Mouse (Mus musculus) hindbrain, postnatal 0 days (tissue): ENCODE results near the gene Mapk1ip1. TPM values are rescaled to one million over a fixed set of nuclear protein-coding genes. Genes with fewer than 3 reads are reported as not detected.

Experiments
- ATAC-seq: fragments of 200-750 bp; cut with Nextera tagmentation; 2 replicates; pipeline ENCODE4 v1.8.0; 2017; ENCODE audit warnings: mild to moderate bottlenecking, moderate TSS enrichment, moderate library complexity
- DNase-seq: peaks from one replicate; pipeline ENCODE4 v3.0.0-alpha.2; 2015; ENCODE audit warnings: low spot score
- H3K27ac ChIP-seq: fragments of 300-500 bp; sonication (generic); 2 replicates; pipeline ENCODE4 v1.5.1; 2014; ENCODE audit warnings: mild to moderate bottlenecking
- H3K27me3 ChIP-seq: fragments of 300-500 bp; sonication (generic); 2 replicates; pipeline ENCODE4 v1.6.1; 2014; ENCODE audit warnings: low read length, mixed read lengths; ENCODE audit not compliant: insufficient read depth
- H3K36me3 ChIP-seq: fragments of 300-500 bp; sonication (generic); 2 replicates; pipeline ENCODE4 v1.6.1; 2014; ENCODE audit warnings: low read length, mixed read lengths; ENCODE audit not compliant: insufficient read depth
- H3K4me1 ChIP-seq: fragments of 300-500 bp; sonication (generic); 2 replicates; pipeline ENCODE4 v1.6.1; 2014; ENCODE audit warnings: antibody characterized with exemption, low read length, mixed read lengths; ENCODE audit not compliant: insufficient read depth
- H3K4me2 ChIP-seq: fragments of 300-500 bp; sonication (generic); 2 replicates; pipeline ENCODE4 v1.6.1; 2014; ENCODE audit warnings: low read depth, mild to moderate bottlenecking, low read length, moderate library complexity, mixed read lengths
- H3K4me3 ChIP-seq: fragments of 300-500 bp; sonication (generic); 2 replicates; pipeline ENCODE4 v1.5.1; 2014; ENCODE audit warnings: low read length
- H3K9ac ChIP-seq: fragments of 300-500 bp; sonication (generic); replicated peaks from 2 replicates; pipeline ENCODE4 v1.6.1; 2014; ENCODE audit warnings: mild to moderate bottlenecking, low read length, moderate library complexity, mixed read lengths
- H3K9me3 ChIP-seq: fragments of 300-500 bp; sonication (generic); 2 replicates; pipeline ENCODE4 v1.6.1; 2016; ENCODE audit warnings: low read length, mixed read lengths
- CTCF ChIP-seq: IDR thresholded peaks from 2 replicates; pipeline ENCODE4 v1.5.1; 2016; ENCODE audit warnings: antibody characterized with exemption, control low read depth, low read depth
- WGBS: fragments of 180-500 bp; shearing (Covaris S2); extraction: QIAGEN DNeasy Blood & Tissue Kit; methylation state at CpG from one replicate; pipeline ENCODE4 v1.1.7; 2014; 5-methylcytosine and 5-hydroxymethylcytosine counted together
- polyA plus RNA-seq: library from polyadenylated mRNA; unstranded; fragments of >200 nt; fragmentation: Nextera tagmentation; extraction: Ambion mirVana; gene quantifications from 2 replicates; pipeline ENCODE4 v1.2.1, GENCODE M21; 2015
- total RNA-seq: library from RNA; depleted of rRNA; stranded (reverse); fragments of >200 nt; gene quantifications from 2 replicates; pipeline ENCODE4 v1.2.3, GENCODE M21; 2014

Gene Mapk1ip1
- total and polyA plus RNA-seq, 2 experiments from 2014 or later: 30.6 to 46.1 TPM

GRCm38 (mm10) chr7:138840594-138841021, 5.5 kb downstream of the Mapk1ip1 start:
- Histone ChIP-seq H3K9me3 (no peaks in the 10 kb centered on the region), H3K36me3 (no peaks in the 10 kb centered on the region; the same call in 1 of the 2 replicates), H3K4me3 (no peak overlapping the region), H3K4me1 (peaks cover 19% of the 10 kb centered on the region), H3K27ac (no peak overlapping the region), H3K9ac (no peak overlapping the region), H3K27me3 (no peaks in the 10 kb centered on the region), H3K4me2 (no peak overlapping the region)
- WGBS: 34% methylated on average over 4 of the region's 4 CpGs
- ATAC-seq (no peak), DNase-seq (peak; percentile 92)
- TF ChIP-seq CTCF: peak; percentile 80

GRCm38 (mm10) chr7:138835028-138835427, 11.0 kb downstream of the Mapk1ip1 start:
- peak; percentile 78 for DNase-seq
- H3K27ac ChIP-seq: no peak overlapping the region
- H3K9ac ChIP-seq: no peak overlapping the region
- H3K4me2 ChIP-seq: no peak overlapping the region
- H3K27me3 ChIP-seq: no peaks in the 10 kb centered on the region
- TF ChIP-seq CTCF: peak; percentile 54
- H3K36me3 ChIP-seq: no peaks in the 10 kb centered on the region; the same call in 1 of the 2 replicates
- no peaks in the 10 kb centered on the region for H3K9me3 ChIP-seq
- H3K4me1 ChIP-seq: no peaks in the 10 kb centered on the region
- 77% methylated on average over 3 of the region's 3 CpGs for WGBS
- no peak overlapping the region for H3K4me3 ChIP-seq
- ATAC-seq: no peak

DNA sequence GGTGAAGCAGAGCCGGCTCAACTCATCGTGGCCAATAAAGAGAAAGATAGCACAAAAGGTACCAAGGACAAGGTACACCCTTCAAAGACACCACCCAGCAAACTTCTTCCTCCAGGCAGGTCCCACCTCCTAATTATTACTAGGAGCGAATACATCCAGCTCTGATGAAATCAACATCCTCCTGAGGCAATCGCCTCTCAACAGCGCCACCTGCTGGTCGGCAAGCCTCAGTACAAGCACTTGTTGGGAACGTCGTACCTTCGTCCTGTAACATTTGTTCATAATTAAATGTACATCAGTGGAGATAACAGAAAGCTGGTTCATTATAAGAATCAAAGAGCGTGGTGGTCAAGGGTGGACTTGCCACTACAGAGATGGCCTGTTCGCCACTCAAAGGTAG, 18.3 kb downstream of the Mapk1ip1 start:
- ATAC-seq: no peak
- peak; percentile 99 for TF ChIP-seq CTCF
- no peak overlapping the region for H3K4me3 ChIP-seq

GRCm38 (mm10) chr7:138824995-138825756, 20.9 kb downstream of the Mapk1ip1 start:
- 83% methylated on average over 19 of the region's 19 CpGs for WGBS
- Histone ChIP-seq H3K27ac (no peak overlapping the region), H3K9ac (no peak overlapping the region), H3K9me3 (no peaks in the 10 kb centered on the region), H3K27me3 (no peaks in the 10 kb centered on the region), H3K4me2 (no peak overlapping the region), H3K4me1 (no peaks in the 10 kb centered on the region), H3K36me3 (no peaks in the 10 kb centered on the region), H3K4me3 (no peak overlapping the region)
- no peak for TF ChIP-seq CTCF
- ATAC-seq (no peak), DNase-seq (no peak)

More for the DNA sequence above, 18.3 kb downstream of the Mapk1ip1 start:
- Histone ChIP-seq H3K9ac (no peak overlapping the region), H3K27ac (no peak overlapping the region), H3K36me3 (no peaks in the 10 kb centered on the region), H3K27me3 (no peaks in the 10 kb centered on the region), H3K4me2 (no peak overlapping the region), H3K4me1 (no peaks in the 10 kb centered on the region), H3K9me3 (no peaks in the 10 kb centered on the region)
- peak; percentile 86 for DNase-seq
- 16% methylated on average over 11 of the region's 11 CpGs for WGBS

DNA sequence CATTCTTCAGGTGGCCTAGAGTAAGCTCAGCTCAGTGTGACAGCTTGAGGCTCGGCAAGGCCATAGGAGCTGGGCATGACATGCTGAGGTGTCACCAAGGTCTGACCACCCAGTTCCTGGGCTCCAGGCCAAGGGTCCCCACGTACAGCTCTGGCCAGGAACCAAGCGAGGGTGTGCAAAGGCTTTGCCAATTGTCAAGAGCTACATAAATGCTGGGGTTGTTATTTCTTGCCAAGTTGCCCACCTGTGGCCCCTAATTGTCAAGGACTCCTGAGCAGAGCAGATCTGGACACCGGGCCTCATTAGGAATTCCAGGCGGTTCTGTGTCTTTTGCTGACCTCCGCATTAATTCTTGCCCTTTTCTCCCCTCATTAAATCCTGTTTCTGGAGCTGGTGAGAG, 21.6 kb downstream of the Mapk1ip1 start:
- no peak overlapping the region for H3K27ac ChIP-seq
- WGBS: 56% methylated on average over 6 of the region's 6 CpGs
- no peaks in the 10 kb centered on the region for H3K36me3 ChIP-seq
- ATAC-seq: no peak
- no peak overlapping the region for H3K4me2 ChIP-seq
- H3K27me3 ChIP-seq: no peaks in the 10 kb centered on the region
- H3K9me3 ChIP-seq: no peaks in the 10 kb centered on the region
- no peak for TF ChIP-seq CTCF
- H3K4me3 ChIP-seq: no peak overlapping the region
- no peak overlapping the region for H3K9ac ChIP-seq
- H3K4me1 ChIP-seq: no peaks in the 10 kb centered on the region
- no peak for DNase-seq

GRCm38 (mm10) chr7:138818314-138818713, 27.8 kb downstream of the Mapk1ip1 start:
- Histone ChIP-seq H3K36me3 (no peaks in the 10 kb centered on the region), H3K4me3 (no peak overlapping the region), H3K27ac (no peak overlapping the region), H3K4me2 (no peak overlapping the region), H3K27me3 (no peaks in the 10 kb centered on the region), H3K9ac (no peak overlapping the region), H3K9me3 (no peaks in the 10 kb centered on the region), H3K4me1 (0 out of 2 replicates have a peak, but pooled peaks cover 2% of the 10 kb centered on the region)
- ATAC-seq (no peak), DNase-seq (peak; percentile 13)
- WGBS: 58% methylated on average over 4 of the region's 4 CpGs
- TF ChIP-seq CTCF: peak; percentile 42
